Mouse (Mus musculus): ENCODE measurements around the gene Clta. TPM values are rescaled to one million over a fixed set of nuclear protein-coding genes. Genes with fewer than 3 reads are reported as not detected.
A peak's percentile ranks its signal among the peaks of the same experiment; 100 is the strongest.

Clta gene
- total RNA-seq, 1 experiment from 2014 or later, result 316 TPM

GRCm38 (mm10) chr4:43978521-43979443 is 25.5 kb upstream of the Clta start:
- no peak for ATAC-seq (replicated peaks; ENCODE audit: low read depth, poor library complexity, severe bottlenecking)

GRCm38 (mm10) chr4:43979746-43980145 is 24.5 kb upstream of the Clta start:
- ATAC-seq (replicated peaks; ENCODE audit: low read depth, poor library complexity, severe bottlenecking), result no peak

- no peak for ATAC-seq (replicated peaks; ENCODE audit: low read depth, poor library complexity, severe bottlenecking)
These were observed 24.0 kb upstream of the Clta start for GRCm38 (mm10) chr4:43980236-43980635.

GRCm38 (mm10) chr4:43980846-43981245 is 23.4 kb upstream of the Clta start:
- no peak for ATAC-seq (replicated peaks; ENCODE audit: low read depth, poor library complexity, severe bottlenecking)

GRCm38 (mm10) chr4:43981251-43981650 is 23.0 kb upstream of the Clta start:
- no peak for ATAC-seq (replicated peaks; ENCODE audit: low read depth, poor library complexity, severe bottlenecking)

- ATAC-seq (replicated peaks; ENCODE audit: low read depth, poor library complexity, severe bottlenecking), result peak; percentile 95
These were observed 22.1 kb upstream of the Clta start for GRCm38 (mm10) chr4:43982053-43982732.

- no peak for ATAC-seq (replicated peaks; ENCODE audit: low read depth, poor library complexity, severe bottlenecking)
These were observed 21.1 kb upstream of the Clta start, which contains the start of gene Ccin for GRCm38 (mm10) chr4:43983181-43983580. Ccin (plus strand) TSS chr4:43983483.

GRCm38 (mm10) chr4:43983756-43984155 is 20.5 kb upstream of the Clta start:
- no peak for ATAC-seq (replicated peaks; ENCODE audit: low read depth, poor library complexity, severe bottlenecking)

GRCm38 (mm10) chr4:43984326-43984725 is 19.9 kb upstream of the Clta start:
- ATAC-seq (replicated peaks; ENCODE audit: low read depth, poor library complexity, severe bottlenecking), result no peak

GRCm38 (mm10) chr4:43988976-43989375 is 15.3 kb upstream of the Clta start:
- no peak for ATAC-seq (replicated peaks; ENCODE audit: low read depth, poor library complexity, severe bottlenecking)

GRCm38 (mm10) chr4:43993072-43993471 is 11.2 kb upstream of the Clta start:
- no peak for ATAC-seq (replicated peaks; ENCODE audit: low read depth, poor library complexity, severe bottlenecking)

GRCm38 (mm10) chr4:43994342-43994741 is 9.9 kb upstream of the Clta start:
- no peak for ATAC-seq (replicated peaks; ENCODE audit: low read depth, poor library complexity, severe bottlenecking)

- 0 out of 2 replicates have a peak, but pooled peaks have one; percentile 27 for ATAC-seq (replicated peaks; ENCODE audit: low read depth, poor library complexity, severe bottlenecking)
These were observed 630 bp upstream of the Clta start for GRCm38 (mm10) chr4:44003622-44004021.

- no peak for ATAC-seq (replicated peaks; ENCODE audit: low read depth, poor library complexity, severe bottlenecking)
These were observed 564 bp downstream of the Clta start for GRCm38 (mm10) chr4:44004623-44005409.

- no peak for ATAC-seq (replicated peaks; ENCODE audit: low read depth, poor library complexity, severe bottlenecking)
These were observed 5.9 kb downstream of the Clta start for GRCm38 (mm10) chr4:44010176-44010575.

GRCm38 (mm10) chr4:44010893-44011292 is 6.6 kb downstream of the Clta start:
- ATAC-seq (replicated peaks; ENCODE audit: low read depth, poor library complexity, severe bottlenecking), result no peak

- ATAC-seq (replicated peaks; ENCODE audit: low read depth, poor library complexity, severe bottlenecking), result no peak
These were observed 7.5 kb downstream of the Clta start for GRCm38 (mm10) chr4:44011799-44012198.

- peak; percentile 95 for ATAC-seq (replicated peaks; ENCODE audit: low read depth, poor library complexity, severe bottlenecking)
These were observed 8.4 kb downstream of the Clta start for GRCm38 (mm10) chr4:44012376-44013367.

- ATAC-seq (replicated peaks; ENCODE audit: low read depth, poor library complexity, severe bottlenecking), result no peak
These were observed 9.3 kb downstream of the Clta start for GRCm38 (mm10) chr4:44013391-44014070.
